Mouse (Mus musculus): ENCODE data around the gene Ppp1r35.

Ppp1r35 gene

GRCm38 (mm10) chr5:137782776-137783522, 4.3 kb downstream of the Ppp1r35 start:
- no peak for DNase-seq (ENCODE audit: low spot score)

GRCm38 (mm10) chr5:137783901-137784540, 5.4 kb downstream of the Ppp1r35 start:
- DNase-seq (ENCODE audit: low spot score) = no peak

- DNase-seq (ENCODE audit: low spot score) = no peak
Observed at GRCm38 (mm10) chr5:137784546-137784945, 5.9 kb downstream of the Ppp1r35 start.

- peak; percentile 47 for DNase-seq (ENCODE audit: low spot score)
Observed at GRCm38 (mm10) chr5:137785164-137786031, 6.7 kb downstream of the Ppp1r35 start.

GRCm38 (mm10) chr5:137786109-137786942, 7.7 kb downstream of the Ppp1r35 start:
- peak; percentile 100 for DNase-seq (ENCODE audit: low spot score)

GRCm38 (mm10) chr5:137787151-137787928, 8.7 kb downstream of the Ppp1r35 start, which contains the start of the genes Mepce and Zcwpw1:
Gene Mepce (minus strand): TSS chr5:137787655.
Gene Zcwpw1 (plus strand): TSS chr5:137787798.
- DNase-seq (ENCODE audit: low spot score) = peak; percentile 93

GRCm38 (mm10) chr5:137788171-137788570, 9.5 kb downstream of the Ppp1r35 start:
- DNase-seq (ENCODE audit: low spot score) = no peak

GRCm38 (mm10) chr5:137788946-137789531, 10.4 kb downstream of the Ppp1r35 start:
- no peak for DNase-seq (ENCODE audit: low spot score)

GRCm38 (mm10) chr5:137791553-137791952, 12.9 kb downstream of the Ppp1r35 start:
- DNase-seq (ENCODE audit: low spot score) = no peak

GRCm38 (mm10) chr5:137796606-137797005, 18.0 kb downstream of the Ppp1r35 start:
- DNase-seq (ENCODE audit: low spot score) = no peak

GRCm38 (mm10) chr5:137800917-137801316, 22.3 kb downstream of the Ppp1r35 start:
- DNase-seq (ENCODE audit: low spot score) = no peak

- no peak for DNase-seq (ENCODE audit: low spot score)
Observed at GRCm38 (mm10) chr5:137806158-137806557, 27.5 kb downstream of the Ppp1r35 start.

- no peak for DNase-seq (ENCODE audit: low spot score)
Observed at GRCm38 (mm10) chr5:137808316-137808715, 29.7 kb downstream of the Ppp1r35 start.

GRCm38 (mm10) chr5:137817466-137818222, 39.0 kb downstream of the Ppp1r35 start:
- DNase-seq (ENCODE audit: low spot score) = no peak

- no peak for DNase-seq (ENCODE audit: low spot score)
Observed at GRCm38 (mm10) chr5:137822126-137822525, 43.5 kb downstream of the Ppp1r35 start.

GRCm38 (mm10) chr5:137822602-137823001, 44.0 kb downstream of the Ppp1r35 start:
- DNase-seq (ENCODE audit: low spot score) = no peak

- DNase-seq (ENCODE audit: low spot score) = no peak
Observed at GRCm38 (mm10) chr5:137823455-137824045, 44.9 kb downstream of the Ppp1r35 start.

- no peak for DNase-seq (ENCODE audit: low spot score)
Observed at GRCm38 (mm10) chr5:137825030-137825429, 46.4 kb downstream of the Ppp1r35 start.

- DNase-seq (ENCODE audit: low spot score) = no peak
Observed at GRCm38 (mm10) chr5:137825971-137826370, 47.3 kb downstream of the Ppp1r35 start.
